Mouse (Mus musculus) embryo, embryonic 11.5 days (tissue): Measurements from ENCODE around the gene Ccdc137.

ENCODE experiments used
- DNase-seq: peaks from one replicate; pipeline ENCODE4 v3.0.0-alpha.2; 2012; ENCODE audit warnings: low read depth, low spot score

Gene Ccdc137

DNA sequence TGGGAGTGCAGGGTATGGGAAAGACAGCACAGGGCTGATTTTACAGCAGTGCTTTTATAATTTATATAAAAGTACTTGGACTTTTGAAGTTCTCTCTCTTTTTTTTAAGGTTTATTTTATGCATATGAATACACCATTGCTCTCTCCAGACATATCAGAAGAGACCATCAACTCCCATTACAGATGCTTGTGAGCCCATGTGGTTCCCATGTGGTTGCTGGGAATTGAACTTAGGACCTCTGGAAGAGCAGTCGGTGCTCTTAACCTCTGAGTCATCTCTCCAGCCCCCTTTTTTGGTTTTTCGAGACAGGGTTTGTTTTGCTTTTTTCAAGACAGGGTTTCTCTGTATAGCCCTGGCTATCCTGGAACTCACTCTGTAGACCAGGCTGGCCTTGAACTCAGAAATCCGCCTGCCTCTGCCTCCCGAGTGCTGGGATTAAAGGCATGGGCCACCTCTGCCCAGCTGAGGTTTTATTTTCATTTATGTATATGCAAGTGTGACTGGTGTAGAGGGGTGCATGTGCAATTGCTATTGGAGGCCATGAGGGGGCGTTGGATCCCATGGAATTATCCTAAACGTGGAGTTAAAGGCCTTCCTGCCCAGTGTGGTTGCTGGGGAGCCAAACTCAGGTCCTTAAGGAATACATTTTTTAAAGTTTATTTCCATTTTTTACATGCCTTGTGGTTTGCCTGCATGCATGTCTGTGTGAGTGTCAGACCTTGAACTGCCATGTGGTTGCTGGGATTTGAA is 1.1 kb downstream of the Ccdc137 start:
- DNase-seq = no peak

- DNase-seq = no peak
These were observed 5.6 kb downstream of the Ccdc137 start for GRCm38 (mm10) chr11:120463536-120463935.

GRCm38 (mm10) chr11:120464365-120464764 is 6.5 kb downstream of the Ccdc137 start:
- DNase-seq = no peak

DNA sequence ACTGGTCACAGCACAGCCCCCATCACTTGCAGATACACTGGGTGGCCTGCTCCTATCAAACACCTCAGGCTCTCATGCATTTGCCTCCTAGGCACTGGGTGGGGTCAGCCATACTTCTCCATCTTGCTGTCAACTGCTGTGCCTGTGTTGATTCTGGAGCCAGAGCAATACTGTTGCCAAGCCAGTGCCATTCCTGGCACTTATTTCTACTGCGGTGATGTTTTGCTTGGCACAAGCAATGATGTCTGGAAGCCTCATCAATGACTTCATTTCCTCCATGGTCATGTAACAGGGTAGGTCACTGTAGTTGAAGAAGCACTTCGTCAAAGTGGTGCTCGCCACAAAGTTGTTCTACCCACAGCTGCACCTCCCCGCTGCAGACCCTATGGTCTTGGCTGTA is 7.6 kb downstream of the Ccdc137 start:
- DNase-seq = no peak

DNA sequence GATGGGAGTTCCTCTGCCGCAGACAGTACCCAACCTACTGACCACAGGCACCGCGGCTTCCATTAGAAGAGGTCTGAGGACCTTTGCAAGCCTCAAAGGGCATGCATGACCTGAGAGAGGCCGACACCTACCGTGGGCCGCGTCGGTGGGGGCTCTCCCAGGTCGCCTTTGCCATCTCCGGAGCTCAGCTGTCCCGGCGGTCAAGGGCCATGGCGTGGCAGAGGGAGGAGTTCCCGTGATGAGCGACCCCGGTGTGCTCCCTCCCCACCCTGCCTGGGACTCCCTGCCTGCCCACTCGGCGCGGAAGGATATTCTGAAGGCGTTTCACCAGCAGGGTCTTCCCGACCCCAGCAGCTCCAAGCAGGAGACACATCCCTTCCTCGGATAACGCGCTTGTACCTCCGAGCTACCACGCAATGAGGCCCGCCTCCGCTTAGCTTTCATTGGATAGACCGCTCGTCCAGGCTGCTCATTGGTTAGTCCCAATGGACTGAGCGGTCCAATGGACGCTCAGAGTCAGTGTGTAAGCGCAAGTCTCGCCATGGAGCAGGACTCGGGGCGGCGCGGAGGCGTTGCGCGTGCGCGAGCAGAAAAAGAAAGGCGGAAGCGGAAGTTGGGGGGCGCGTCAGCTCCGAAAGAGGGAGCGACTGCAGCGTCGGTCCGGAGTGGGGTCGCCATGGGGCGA is 9.3 kb downstream of the Ccdc137 start, which contains the start of gene Arl16:
TSS of gene Arl16 (minus strand) at position 557 of the 685 bp plus-strand sequence.
- peak; percentile 99 for DNase-seq

DNA sequence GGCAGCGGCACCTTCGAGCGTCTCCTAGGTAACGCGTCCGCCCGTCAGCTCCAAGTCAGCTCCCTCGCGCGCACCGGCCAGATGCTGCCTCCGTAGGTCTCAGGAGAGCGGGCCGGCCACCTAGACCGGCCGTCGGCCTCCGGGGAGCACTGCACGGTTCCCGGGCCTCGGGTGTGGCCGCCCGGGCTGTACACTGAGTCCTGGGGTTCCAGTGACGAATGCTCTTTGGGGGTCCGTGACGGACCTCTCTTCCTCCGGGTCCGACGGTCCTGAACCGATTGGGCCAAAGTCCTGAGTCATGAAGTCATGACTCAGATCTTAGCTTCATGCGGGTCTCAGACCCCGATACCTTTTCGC is 9.8 kb downstream of the Ccdc137 start:
- DNase-seq = no peak

DNA sequence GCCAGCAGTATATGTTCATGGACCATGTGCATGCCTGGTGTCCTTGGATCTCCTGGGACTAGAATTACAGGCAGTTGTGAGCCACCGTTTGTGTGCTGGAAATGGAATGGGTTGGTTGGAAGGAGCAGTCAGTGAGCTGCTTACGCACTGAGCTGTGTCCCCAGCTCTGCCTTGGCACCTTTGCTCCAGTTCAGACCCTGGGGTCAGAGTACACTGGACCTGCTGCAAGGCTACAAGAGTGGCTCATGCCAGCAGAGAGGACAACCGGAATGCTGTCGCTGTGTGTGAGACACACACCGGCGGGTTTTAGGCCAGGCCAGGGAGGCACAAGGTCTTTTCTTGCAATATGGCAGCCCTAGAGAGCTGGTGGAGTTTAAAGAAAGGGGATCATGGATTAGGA is 14.1 kb downstream of the Ccdc137 start:
- no peak for DNase-seq

- no peak for DNase-seq
These were observed 25.6 kb downstream of the Ccdc137 start for GRCm38 (mm10) chr11:120483448-120483934.

GRCm38 (mm10) chr11:120484265-120484981 is 26.5 kb downstream of the Ccdc137 start, which contains the start of gene Mrpl12:
Gene Mrpl12 (plus strand): TSS chr11:120484613.
- DNase-seq = peak; percentile 89

DNA sequence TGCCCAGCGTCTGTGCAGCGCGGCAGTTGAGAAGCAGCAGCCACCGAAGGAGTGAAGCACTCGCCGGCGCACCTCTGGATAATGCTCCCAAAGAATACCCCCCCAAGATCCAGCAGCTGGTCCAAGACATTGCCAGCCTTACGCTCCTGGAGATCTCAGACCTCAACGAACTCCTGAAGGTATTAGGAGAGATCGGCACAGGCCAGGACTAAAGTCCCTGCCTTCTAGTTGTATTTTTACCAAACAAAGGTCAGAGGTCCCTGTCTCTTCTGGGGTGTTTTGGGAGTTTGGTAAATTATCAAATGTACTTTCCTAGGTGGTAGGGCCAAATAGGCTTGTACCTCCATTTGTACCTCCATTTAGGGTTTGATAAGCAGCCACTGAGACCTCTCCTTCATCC is 27.3 kb downstream of the Ccdc137 start:
- no peak for DNase-seq

DNA sequence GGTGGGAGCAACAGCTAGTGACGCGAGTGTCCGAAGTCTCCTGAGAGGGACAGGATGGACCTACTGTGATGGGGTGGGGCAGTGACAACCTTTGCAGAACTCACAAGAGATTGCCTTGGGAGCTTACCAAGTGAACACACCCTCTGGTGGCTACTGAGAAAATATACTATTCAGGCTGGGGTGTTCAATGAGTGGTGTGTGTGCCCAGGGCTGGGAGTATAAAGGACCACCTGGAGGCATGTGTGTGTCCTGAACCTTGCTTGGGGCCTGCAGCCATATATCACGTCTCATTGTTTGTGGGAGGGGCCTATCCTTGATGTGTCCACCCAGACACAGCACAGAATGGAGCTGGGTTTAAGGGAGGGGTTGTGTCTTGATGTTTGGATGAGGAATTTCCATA is 30.6 kb downstream of the Ccdc137 start:
- DNase-seq = no peak

- peak; percentile 78 for DNase-seq
These were observed 31.3 kb downstream of the Ccdc137 start for GRCm38 (mm10) chr11:120489054-120489761.

DNA sequence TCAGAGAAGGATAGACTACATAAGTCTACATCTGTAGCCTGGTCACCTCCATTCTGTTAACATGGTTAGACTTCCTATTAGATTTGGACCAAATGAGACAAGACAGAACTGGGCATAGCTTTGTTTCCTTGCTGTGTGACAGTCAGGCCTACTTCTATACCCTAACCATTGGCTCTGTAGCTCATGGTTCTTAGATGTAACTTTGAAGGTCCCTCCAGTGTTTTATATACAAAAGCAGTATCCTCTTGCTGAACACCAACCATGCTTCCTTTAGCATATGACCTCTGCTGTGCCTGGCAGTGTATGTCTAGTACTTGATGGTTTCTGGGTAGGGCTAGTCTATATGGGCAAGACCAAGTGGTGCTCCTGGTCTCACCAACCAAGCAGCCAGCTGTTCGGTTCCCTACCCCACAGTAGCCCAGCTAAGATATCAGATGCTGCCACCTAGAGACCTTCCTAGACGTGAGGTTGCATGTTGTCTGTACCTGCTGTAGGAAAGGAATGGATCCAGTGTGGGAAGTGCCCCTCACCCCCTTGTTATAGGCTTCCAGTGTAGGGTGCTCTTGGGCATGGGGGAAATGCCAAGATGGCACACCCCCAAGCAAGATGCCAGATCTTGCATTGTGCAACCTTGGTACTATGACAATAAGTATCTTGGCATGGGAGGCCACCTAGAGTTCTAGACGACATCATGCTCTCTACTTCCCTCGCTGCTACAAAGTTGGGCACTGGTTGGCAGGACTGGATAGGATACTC is 32.6 kb downstream of the Ccdc137 start:
- DNase-seq = no peak

DNA sequence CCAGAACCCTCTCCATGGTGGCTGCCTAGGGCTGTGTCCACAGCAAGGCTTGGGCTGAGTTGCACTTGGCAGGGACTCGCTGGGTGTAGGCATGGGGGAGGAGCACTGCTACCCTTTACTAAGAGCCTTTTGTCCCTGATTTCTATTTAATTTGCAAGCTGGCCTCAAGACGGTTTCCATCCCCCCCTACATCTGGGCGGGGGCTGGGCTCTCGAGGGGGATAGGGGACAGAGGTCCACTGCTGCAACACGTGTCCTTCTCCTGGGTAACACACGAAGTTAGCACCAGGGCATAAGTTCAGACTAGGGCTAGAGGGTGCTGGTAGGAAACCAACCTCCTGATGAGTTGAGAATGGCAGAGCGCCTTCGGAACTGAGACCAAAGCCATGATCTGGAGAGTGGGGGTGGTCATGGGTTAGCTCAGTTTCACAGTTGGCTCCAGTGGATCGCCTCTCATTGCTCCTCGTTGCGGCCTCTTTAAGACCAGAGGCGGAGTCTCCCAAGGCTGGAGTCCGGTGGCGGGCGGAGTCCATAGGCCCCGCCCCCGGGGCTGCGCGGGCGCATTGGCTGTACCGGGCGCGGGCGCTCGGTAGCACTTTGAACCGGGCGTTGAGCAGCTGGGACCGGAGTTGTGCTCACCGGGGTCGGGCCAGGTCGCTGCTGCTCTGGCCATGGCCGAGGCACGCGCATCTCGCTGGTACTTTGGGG is 33.6 kb downstream of the Ccdc137 start, which contains the start of gene Slc25a10:
TSS of gene Slc25a10 (plus strand) at position 524 of the 707 bp plus-strand sequence.
- peak; percentile 81 for DNase-seq

GRCm38 (mm10) chr11:120492024-120492877 is 34.3 kb downstream of the Ccdc137 start:
- DNase-seq = no peak

GRCm38 (mm10) chr11:120492878-120493203 is 34.9 kb downstream of the Ccdc137 start:
- no peak for DNase-seq

- no peak for DNase-seq
These were observed 35.4 kb downstream of the Ccdc137 start for GRCm38 (mm10) chr11:120493351-120493750.

GRCm38 (mm10) chr11:120493911-120494310 is 36.0 kb downstream of the Ccdc137 start:
- no peak for DNase-seq

GRCm38 (mm10) chr11:120497436-120497835 is 39.5 kb downstream of the Ccdc137 start:
- no peak for DNase-seq
